Mouse (Mus musculus): ENCODE results near the gene Mab21l3. TPM values are rescaled to one million over a fixed set of nuclear protein-coding genes. Genes with fewer than 3 reads are reported as not detected.

Gene Mab21l3
- polyA plus RNA-seq, 1 experiment, result 0.05 TPM

- Histone ChIP-seq H3K27me3 (ENCODE audit: control insufficient read depth, insufficient read depth, low read length) (no peaks in the 10 kb centered on the region), H3K36me3 (ENCODE audit: control insufficient read depth, insufficient read depth, low read length) (no peaks in the 10 kb centered on the region), H3K4me3 (ENCODE audit: control insufficient read depth, low read depth, low read length) (no peak overlapping the region), H3K27ac (ENCODE audit: control insufficient read depth, insufficient read depth, low read depth, low read length) (no peak overlapping the region), H3K4me1 (ENCODE audit: control insufficient read depth, insufficient read depth, low read length) (no peaks in the 10 kb centered on the region)
- TF ChIP-seq CTCF (IDR thresholded peaks at IDR 0.05; ENCODE audit: control insufficient read depth, insufficient read depth, insufficient replicate concordance, low read depth, low read length), result no peak
- no peak for TF ChIP-seq POLR2A (IDR thresholded peaks at IDR 0.05; ENCODE audit: control insufficient read depth, low read depth, low read length)
Measured at GRCm38 (mm10) chr3:101867001-101867421, 18.3 kb upstream of the Mab21l3 start.

GRCm38 (mm10) chr3:101861856-101862255 lies 13.1 kb upstream of the Mab21l3 start:
- TF ChIP-seq CTCF (IDR thresholded peaks at IDR 0.05; ENCODE audit: control insufficient read depth, insufficient read depth, insufficient replicate concordance, low read depth, low read length) (no peak), POLR2A (IDR thresholded peaks at IDR 0.05; ENCODE audit: control insufficient read depth, low read depth, low read length) (no peak)
- Histone ChIP-seq H3K27me3 (ENCODE audit: control insufficient read depth, insufficient read depth, low read length) (no peaks in the 10 kb centered on the region), H3K36me3 (ENCODE audit: control insufficient read depth, insufficient read depth, low read length) (no peaks in the 10 kb centered on the region), H3K4me1 (ENCODE audit: control insufficient read depth, insufficient read depth, low read length) (no peaks in the 10 kb centered on the region), H3K4me3 (ENCODE audit: control insufficient read depth, low read depth, low read length) (no peak overlapping the region), H3K27ac (ENCODE audit: control insufficient read depth, insufficient read depth, low read depth, low read length) (no peak overlapping the region)

- no peak overlapping the region for H3K4me3 ChIP-seq (ENCODE audit: control insufficient read depth, low read depth, low read length)
- H3K27ac ChIP-seq (ENCODE audit: control insufficient read depth, insufficient read depth, low read depth, low read length), result no peak overlapping the region
- no peaks in the 10 kb centered on the region for H3K27me3 ChIP-seq (ENCODE audit: control insufficient read depth, insufficient read depth, low read length)
- H3K36me3 ChIP-seq (ENCODE audit: control insufficient read depth, insufficient read depth, low read length), result no peaks in the 10 kb centered on the region
- no peak for TF ChIP-seq CTCF (IDR thresholded peaks at IDR 0.05; ENCODE audit: control insufficient read depth, insufficient read depth, insufficient replicate concordance, low read depth, low read length)
- TF ChIP-seq POLR2A (IDR thresholded peaks at IDR 0.05; ENCODE audit: control insufficient read depth, low read depth, low read length), result no peak
- H3K4me1 ChIP-seq (ENCODE audit: control insufficient read depth, insufficient read depth, low read length), result no peaks in the 10 kb centered on the region
Measured at GRCm38 (mm10) chr3:101860151-101860550, 11.4 kb upstream of the Mab21l3 start.

GRCm38 (mm10) chr3:101859740-101860139 lies 11.0 kb upstream of the Mab21l3 start:
- TF ChIP-seq CTCF (IDR thresholded peaks at IDR 0.05; ENCODE audit: control insufficient read depth, insufficient read depth, insufficient replicate concordance, low read depth, low read length), result no peak
- TF ChIP-seq POLR2A (IDR thresholded peaks at IDR 0.05; ENCODE audit: control insufficient read depth, low read depth, low read length), result no peak
- Histone ChIP-seq H3K27me3 (ENCODE audit: control insufficient read depth, insufficient read depth, low read length) (no peaks in the 10 kb centered on the region), H3K27ac (ENCODE audit: control insufficient read depth, insufficient read depth, low read depth, low read length) (no peak overlapping the region), H3K36me3 (ENCODE audit: control insufficient read depth, insufficient read depth, low read length) (no peaks in the 10 kb centered on the region), H3K4me3 (ENCODE audit: control insufficient read depth, low read depth, low read length) (no peak overlapping the region), H3K4me1 (ENCODE audit: control insufficient read depth, insufficient read depth, low read length) (no peaks in the 10 kb centered on the region)

- Histone ChIP-seq H3K4me1 (ENCODE audit: control insufficient read depth, insufficient read depth, low read length) (no peaks in the 10 kb centered on the region), H3K27me3 (ENCODE audit: control insufficient read depth, insufficient read depth, low read length) (no peaks in the 10 kb centered on the region), H3K4me3 (ENCODE audit: control insufficient read depth, low read depth, low read length) (no peak overlapping the region), H3K36me3 (ENCODE audit: control insufficient read depth, insufficient read depth, low read length) (no peaks in the 10 kb centered on the region), H3K27ac (ENCODE audit: control insufficient read depth, insufficient read depth, low read depth, low read length) (no peak overlapping the region)
- no peak for TF ChIP-seq POLR2A (IDR thresholded peaks at IDR 0.05; ENCODE audit: control insufficient read depth, low read depth, low read length)
- no peak for TF ChIP-seq CTCF (IDR thresholded peaks at IDR 0.05; ENCODE audit: control insufficient read depth, insufficient read depth, insufficient replicate concordance, low read depth, low read length)
Measured at GRCm38 (mm10) chr3:101854075-101854474, 5.3 kb upstream of the Mab21l3 start.

- no peaks in the 10 kb centered on the region for H3K27me3 ChIP-seq (ENCODE audit: control insufficient read depth, insufficient read depth, low read length)
- H3K4me3 ChIP-seq (ENCODE audit: control insufficient read depth, low read depth, low read length), result no peak overlapping the region
- no peaks in the 10 kb centered on the region for H3K36me3 ChIP-seq (ENCODE audit: control insufficient read depth, insufficient read depth, low read length)
- TF ChIP-seq CTCF (IDR thresholded peaks at IDR 0.05; ENCODE audit: control insufficient read depth, insufficient read depth, insufficient replicate concordance, low read depth, low read length) (no peak), POLR2A (IDR thresholded peaks at IDR 0.05; ENCODE audit: control insufficient read depth, low read depth, low read length) (no peak)
- H3K27ac ChIP-seq (ENCODE audit: control insufficient read depth, insufficient read depth, low read depth, low read length), result no peak overlapping the region
- H3K4me1 ChIP-seq (ENCODE audit: control insufficient read depth, insufficient read depth, low read length), result no peaks in the 10 kb centered on the region
Measured at GRCm38 (mm10) chr3:101851363-101851762, 2.6 kb upstream of the Mab21l3 start.

GRCm38 (mm10) chr3:101846096-101846495 lies 2.7 kb downstream of the Mab21l3 start:
- Histone ChIP-seq H3K27me3 (ENCODE audit: control insufficient read depth, insufficient read depth, low read length) (no peaks in the 10 kb centered on the region), H3K36me3 (ENCODE audit: control insufficient read depth, insufficient read depth, low read length) (no peaks in the 10 kb centered on the region), H3K27ac (ENCODE audit: control insufficient read depth, insufficient read depth, low read depth, low read length) (no peak overlapping the region), H3K4me1 (ENCODE audit: control insufficient read depth, insufficient read depth, low read length) (no peaks in the 10 kb centered on the region), H3K4me3 (ENCODE audit: control insufficient read depth, low read depth, low read length) (no peak overlapping the region)
- no peak for TF ChIP-seq CTCF (IDR thresholded peaks at IDR 0.05; ENCODE audit: control insufficient read depth, insufficient read depth, insufficient replicate concordance, low read depth, low read length)
- no peak for TF ChIP-seq POLR2A (IDR thresholded peaks at IDR 0.05; ENCODE audit: control insufficient read depth, low read depth, low read length)
